Mouse (Mus musculus): ENCODE measurements around the gene Klhl28. TPM values are rescaled to one million over a fixed set of nuclear protein-coding genes. Genes with fewer than 3 reads are reported as not detected.

Klhl28 gene
- polyA plus RNA-seq (2012; fragmentation: generic; extraction: Trizol), result under 1 TPM; 0.05 to 0.60 TPM

GRCm38 (mm10) chr12:64965124-64966026 lies at the start of gene Klhl28, which contains the start of gene Togaram1:
Klhl28 (minus strand) TSS chr12:64965534.
Togaram1 (plus strand) TSS chr12:64965804.

GRCm38 (mm10) chr12:64917578-64918471 lies 47.5 kb downstream of the Klhl28 start, which contains the start of gene Gm527:
Gm527 (plus strand) TSS chr12:64917906.

Other genes starting within 250 kb of the Klhl28 start
- 1 to 10 TPM in 1 of 2 experiments, under 1 TPM in 1; 0.73 to 1.8 TPM for gene Gm527, start 47.6 kb downstream of the Klhl28 start, polyA plus RNA-seq (2012; fragmentation: generic; extraction: Trizol)
- 1 to 10 TPM in 1 of 2 experiments, under 1 TPM in 1; 0.34 to 2.1 TPM for gene Togaram1, start 270 bp upstream of the Klhl28 start, polyA plus RNA-seq (2012; fragmentation: generic; extraction: Trizol)
- 1 to 10 TPM in 1 of 2 experiments, under 1 TPM in 1; 0.21 to 2.5 TPM for gene Prpf39, start 70.8 kb upstream of the Klhl28 start, polyA plus RNA-seq (2012; fragmentation: generic; extraction: Trizol)
- 10 to 100 TPM in 1 of 2 experiments, 1 to 10 TPM in 1; 4.4 to 42.1 TPM for gene Fkbp3, start 108.5 kb upstream of the Klhl28 start, polyA plus RNA-seq (2012; fragmentation: generic; extraction: Trizol)
- under 1 TPM; 0.14 to 0.71 TPM for gene Fancm, start 110.1 kb upstream of the Klhl28 start, polyA plus RNA-seq (2012; fragmentation: generic; extraction: Trizol)
- 1 to 10 TPM in 1 of 2 experiments, under 1 TPM in 1; 0.19 to 1.5 TPM for gene Mis18bp1, start 207.1 kb upstream of the Klhl28 start, polyA plus RNA-seq (2012; fragmentation: generic; extraction: Trizol)

All from C3H10T1/2 (cell line).